Mouse (Mus musculus) brain, embryonic 14.5 days (tissue): ENCODE measurements at regions not wholly inside any gene's neighbourhood (a gene's known extent, or its start where the extent isn't known, plus 50 kb on each side); places are given as distances from the start of the nearest gene placed in this dataset.
A peak's percentile ranks its signal among the peaks of the same experiment; 100 is the strongest.

Source experiments
- DNase-seq: peaks from one replicate; pipeline ENCODE4 v3.0.0-alpha.2; 2011; ENCODE audit warnings: low read depth
- CTCF ChIP-seq: fragments of 200-500 bp; IDR thresholded peaks from 2 replicates; pipeline ENCODE4 v1.5.1; 2012; ENCODE audit warnings: inconsistent platforms, mild to moderate bottlenecking, moderate library complexity, borderline replicate concordance; ENCODE audit not compliant: insufficient read depth, insufficient read length; ENCODE audit errors: extremely low read depth
- POLR2A ChIP-seq: fragments of 200-500 bp; IDR thresholded peaks from 2 replicates; pipeline ENCODE4 v1.6.1; 2012; ENCODE audit warnings: mild to moderate bottlenecking, inconsistent platforms, borderline replicate concordance; ENCODE audit not compliant: poor library complexity, insufficient read depth, insufficient read length, severe bottlenecking; ENCODE audit errors: extremely low read depth

GRCm38 (mm10) chr15:63371328-63372023 is 473.5 kb downstream of the Gsdmc2 start:
- TF ChIP-seq POLR2A (no peak), CTCF (no peak)
- DNase-seq = no peak

GRCm38 (mm10) chr15:63364473-63364872 is 480.5 kb downstream of the Gsdmc2 start:
- no peak for TF ChIP-seq CTCF
- TF ChIP-seq POLR2A = no peak
- DNase-seq = peak; percentile 5

DNA sequence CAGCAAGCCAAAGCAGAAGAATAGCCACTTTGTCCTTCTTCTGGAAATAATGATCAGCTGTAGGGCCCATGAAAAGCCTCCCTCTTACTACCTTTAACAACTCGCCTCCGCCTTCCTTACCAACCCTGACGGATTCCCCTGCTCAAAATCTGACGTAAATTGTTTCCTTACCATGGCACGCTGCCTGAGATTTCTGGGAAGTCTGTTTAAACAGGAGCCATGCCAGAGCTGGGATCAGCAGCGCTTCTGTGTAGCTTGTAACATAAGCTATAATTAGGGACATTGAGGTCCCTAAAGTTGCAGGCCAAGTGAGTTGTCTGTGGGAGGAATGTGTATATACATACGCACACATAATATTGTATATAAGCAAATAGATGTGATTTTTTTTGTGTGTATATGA is 484.6 kb downstream of the Gsdmc2 start:
- peak; percentile 86 for DNase-seq
- TF ChIP-seq CTCF = no peak
- no peak for TF ChIP-seq POLR2A

DNA sequence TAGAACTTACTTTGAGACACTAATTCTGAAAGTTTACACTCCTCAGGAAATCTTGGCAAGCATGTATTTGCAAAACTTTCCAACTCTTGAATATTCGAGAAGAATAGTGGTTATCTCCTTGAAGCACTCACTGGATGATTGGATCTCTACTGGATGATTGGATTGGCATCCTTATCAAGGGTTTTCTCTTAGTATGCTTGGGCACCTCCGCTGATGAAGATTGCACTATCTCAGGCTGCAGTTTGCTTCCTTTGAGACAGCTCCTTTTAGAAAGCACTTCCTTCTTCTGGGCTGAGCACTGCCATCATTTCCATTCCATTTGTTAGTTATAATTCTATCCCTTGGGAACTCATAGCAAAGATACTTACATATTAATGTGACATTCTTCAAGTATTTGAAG is 503.2 kb downstream of the Gsdmc2 start:
- TF ChIP-seq POLR2A = no peak
- TF ChIP-seq CTCF = no peak
- peak; percentile 39 for DNase-seq

GRCm38 (mm10) chr15:63340322-63341060 is 504.5 kb downstream of the Gsdmc2 start:
- TF ChIP-seq POLR2A = no peak
- TF ChIP-seq CTCF = peak; percentile 17; the same call in 1 of the 2 replicates
- DNase-seq = peak; percentile 73

- peak; percentile 69 for DNase-seq
- TF ChIP-seq POLR2A (no peak), CTCF (no peak)
Measured at GRCm38 (mm10) chr15:63319666-63320065, 525.3 kb downstream of the Gsdmc2 start.

DNA sequence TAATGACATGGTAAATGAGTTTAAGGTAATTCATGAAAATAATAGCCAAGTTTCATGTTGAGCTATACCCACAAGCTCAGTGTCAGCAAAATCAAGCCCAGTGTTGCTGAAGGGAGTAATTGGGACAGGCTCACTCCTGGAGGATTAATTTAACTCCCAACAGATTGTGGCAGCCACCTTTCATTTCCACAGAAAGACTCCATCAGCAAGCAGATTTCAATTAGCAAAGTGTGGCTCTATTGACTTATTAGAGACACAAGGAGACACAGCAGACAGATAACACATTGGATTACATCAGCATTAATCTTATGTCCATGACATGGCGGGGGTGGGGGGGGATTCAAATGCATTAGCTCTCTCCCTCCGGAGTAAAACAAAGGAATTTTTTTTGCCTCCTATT is 534.6 kb downstream of the Gsdmc2 start:
- peak; percentile 55 for DNase-seq
- TF ChIP-seq POLR2A = no peak
- TF ChIP-seq CTCF = no peak

DNA sequence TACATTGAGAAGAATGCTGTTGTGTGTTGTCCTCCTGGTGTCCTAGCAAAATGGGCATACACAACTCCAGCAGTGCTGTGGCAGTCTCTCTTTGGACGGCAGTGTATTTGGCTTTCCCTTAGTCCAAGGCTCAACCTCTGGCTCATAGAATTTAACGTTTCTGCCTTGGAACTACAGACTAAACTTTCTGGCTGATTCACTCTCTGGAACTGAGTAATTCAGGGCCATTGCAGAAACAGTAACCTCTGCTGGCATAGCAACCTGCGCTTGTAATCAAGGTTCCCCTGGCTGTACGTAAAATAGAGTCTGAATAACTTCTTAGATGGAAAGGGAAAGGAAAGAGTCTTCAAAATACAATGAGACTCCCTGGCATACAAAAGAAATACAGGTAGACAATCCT is 545.7 kb downstream of the Gsdmc2 start:
- no peak for DNase-seq
- TF ChIP-seq CTCF (no peak), POLR2A (no peak)

- no peak for TF ChIP-seq POLR2A
- no peak for TF ChIP-seq CTCF
- peak; percentile 29 for DNase-seq
Measured at GRCm38 (mm10) chr15:63288534-63288933, 556.4 kb downstream of the Gsdmc2 start.

GRCm38 (mm10) chr15:63286026-63286425 is 559.0 kb downstream of the Gsdmc2 start:
- no peak for DNase-seq
- no peak for TF ChIP-seq POLR2A
- TF ChIP-seq CTCF = no peak

- no peak for DNase-seq
- TF ChIP-seq CTCF (no peak), POLR2A (no peak)
Measured at GRCm38 (mm10) chr15:63270381-63270780, 574.6 kb downstream of the Gsdmc2 start.

DNA sequence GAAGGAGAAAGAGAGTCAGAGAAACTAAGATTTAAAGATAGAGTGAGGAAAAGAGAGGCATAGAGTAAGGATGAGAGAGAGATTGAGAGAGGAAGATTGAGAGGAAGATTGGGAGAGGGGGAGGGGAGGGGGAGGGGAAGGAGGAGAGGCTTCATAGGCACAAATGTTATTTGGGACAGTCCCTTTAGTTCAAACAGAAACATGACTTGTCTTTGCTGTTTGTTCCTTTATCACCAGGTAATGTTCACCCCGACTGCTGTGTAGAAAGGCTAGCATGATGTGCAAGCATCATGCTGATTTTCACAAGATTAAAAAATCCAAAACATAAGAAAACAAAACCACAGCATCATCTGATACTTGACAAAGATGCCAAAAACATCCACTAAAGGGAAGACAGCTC is 579.1 kb downstream of the Gsdmc2 start:
- TF ChIP-seq CTCF (no peak), POLR2A (no peak)
- DNase-seq = no peak

DNA sequence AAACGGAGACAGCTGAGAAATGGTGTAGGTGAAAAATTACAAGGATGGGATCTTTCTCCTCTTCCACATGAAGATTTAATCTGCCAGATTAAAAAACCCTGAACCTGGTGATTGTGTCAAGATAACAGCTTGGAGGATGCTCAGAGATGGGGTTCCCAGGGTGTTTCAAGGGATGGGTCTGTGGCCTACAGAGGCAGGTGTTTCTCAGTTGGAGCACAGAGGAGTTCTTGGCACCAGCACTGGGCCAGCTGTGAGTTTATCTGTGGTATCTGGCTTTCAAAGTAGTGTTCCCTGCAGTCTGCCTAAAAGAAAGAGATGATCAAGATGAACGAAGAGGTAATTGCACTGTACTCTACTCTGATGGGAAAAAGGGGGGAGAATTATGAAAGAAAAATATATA is 589.2 kb downstream of the Gsdmc2 start:
- no peak for DNase-seq
- no peak for TF ChIP-seq POLR2A
- TF ChIP-seq CTCF = no peak
